Mouse (Mus musculus): ENCODE measurements around the gene Adam6a. TPM values are rescaled to one million over a fixed set of nuclear protein-coding genes. Genes with fewer than 3 reads are reported as not detected.

Gene Adam6a
- not detected in 2 replicates for polyA plus RNA-seq (2012; rRNA removed)

DNA sequence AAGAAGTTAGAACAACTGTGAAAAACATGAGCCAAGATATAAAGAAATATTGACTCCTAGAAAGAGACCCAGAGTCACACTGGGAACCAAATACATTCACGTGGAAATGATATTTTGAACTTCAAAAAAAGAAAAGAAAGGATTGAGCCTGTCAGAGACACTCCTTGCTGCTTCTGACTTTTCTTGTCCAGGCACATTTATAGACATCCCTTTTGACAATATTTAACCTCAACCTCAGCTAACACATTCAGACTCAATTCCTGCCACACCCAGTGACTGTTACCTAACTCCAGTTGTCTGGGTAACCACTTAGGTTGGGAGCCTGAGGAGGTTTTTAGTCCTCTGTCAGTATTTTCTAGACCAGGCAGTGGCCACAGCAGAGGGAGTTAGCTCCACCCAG, at the start of gene Adam6a:
Adam6a (plus strand) TSS at position 301 of the 400 bp plus-strand sequence.

Other genes with a start within 250 kb of the Adam6a start
- not detected in 2 replicates for gene Adam6b, start 54.4 kb upstream of the Adam6a start, polyA plus RNA-seq (2012; rRNA removed)